Mouse (Mus musculus) layer of hippocampus, adult 18-20 months (tissue): ENCODE measurements around the gene Kcng1. TPM values are rescaled to one million over a fixed set of nuclear protein-coding genes. Genes with fewer than 3 reads are reported as not detected.

Source experiments
- DNase-seq, 2 experiments: peaks; one replicate each; pipeline ENCODE4 v3.0.0; 2022; ENCODE audit warnings: low spot score in 2 of 2
- total RNA-seq, 2 experiments: library from RNA; stranded (reverse); gene quantifications; 2 replicates each; pipeline ENCODE4 v1.2.3; 2021

Gene Kcng1
- total RNA-seq, 2 experiments from 2014 or later = 43.9 to 51.6 TPM

- DNase-seq = peak; percentile 66 to 85
Measured at GRCm38 (mm10) chr2:168260900-168261299, 20.6 kb downstream of the Kcng1 start.

GRCm38 (mm10) chr2:168260124-168260523 lies 21.4 kb downstream of the Kcng1 start:
- DNase-seq = no peak

- no peak for DNase-seq
Measured at GRCm38 (mm10) chr2:168259046-168259445, 22.5 kb downstream of the Kcng1 start.

- DNase-seq = no peak
Measured at GRCm38 (mm10) chr2:168257188-168257587, 24.3 kb downstream of the Kcng1 start.

GRCm38 (mm10) chr2:168256506-168256905 lies 25.0 kb downstream of the Kcng1 start:
- no peak for DNase-seq

GRCm38 (mm10) chr2:168253822-168254221 lies 27.7 kb downstream of the Kcng1 start:
- DNase-seq = no peak

- DNase-seq = no peak
Measured at GRCm38 (mm10) chr2:168252639-168253292, 28.8 kb downstream of the Kcng1 start.

GRCm38 (mm10) chr2:168250270-168250669 lies 31.3 kb downstream of the Kcng1 start:
- peak; percentile 71 to 94 for DNase-seq

- no peak for DNase-seq
Measured at GRCm38 (mm10) chr2:168248856-168249245, 32.7 kb downstream of the Kcng1 start.

GRCm38 (mm10) chr2:168248167-168248855 lies 33.2 kb downstream of the Kcng1 start:
- DNase-seq = no peak

- no peak for DNase-seq
Measured at GRCm38 (mm10) chr2:168245571-168245970, 36.0 kb downstream of the Kcng1 start.

GRCm38 (mm10) chr2:168243278-168243677 lies 38.3 kb downstream of the Kcng1 start:
- no peak for DNase-seq

- no peak for DNase-seq
Measured at GRCm38 (mm10) chr2:168242841-168243240, 38.7 kb downstream of the Kcng1 start.

GRCm38 (mm10) chr2:168238335-168238734 lies 43.2 kb downstream of the Kcng1 start:
- DNase-seq = no peak

GRCm38 (mm10) chr2:168233286-168233685 lies 48.2 kb downstream of the Kcng1 start:
- DNase-seq = no peak

GRCm38 (mm10) chr2:168231471-168231829 lies 50.1 kb downstream of the Kcng1 start:
- DNase-seq = no peak

GRCm38 (mm10) chr2:168230773-168231470 lies 50.6 kb downstream of the Kcng1 start:
- DNase-seq = no peak

- DNase-seq = peak; percentile 89 to 93
Measured at GRCm38 (mm10) chr2:168230026-168230728, 51.4 kb downstream of the Kcng1 start, which contains the start of the genes Gm20716, Dpm1 and Mocs3. TSS of gene Gm20716 (minus strand) at chr2:168230364. TSS of gene Dpm1 (minus strand) at chr2:168230591. TSS of gene Mocs3 (plus strand) at chr2:168230622.

- DNase-seq = peak; percentile 35 to 65
Measured at GRCm38 (mm10) chr2:168229116-168230025, 52.2 kb downstream of the Kcng1 start.

GRCm38 (mm10) chr2:168223326-168223725 lies 58.2 kb downstream of the Kcng1 start:
- DNase-seq = no peak
